Comparison of ENCODE assay signal across 31 mouse cellular contexts in genomic region chr6:56376359-56376758, GRCm38 (mm10).
"Had no signal": no experiment of that assay in that cellular context is flagged by ENCODE, and none has a peak within 500 bp of the region (broad histone marks: within the 10 kb centered on the region; RNA-seq: fewer than 3 reads in every experiment).

No protein-coding gene starts in this region.

- H3K9me3 ChIP-seq: limb, embryonic 10.5 days; limb, embryonic 12.5 days; limb, embryonic 13.5 days; limb, embryonic 15.5 days; liver, embryonic 12.5 days; liver, embryonic 13.5 days; liver, embryonic 15.5 days; lung, embryonic 15.5 days; midbrain, embryonic 10.5 days; midbrain, embryonic 12.5 days; midbrain, embryonic 13.5 days; midbrain, embryonic 15.5 days; neural tube, embryonic 12.5 days had no signal

- H3K4me2 ChIP-seq: limb, embryonic 12.5 days; limb, embryonic 13.5 days; limb, embryonic 15.5 days; liver, embryonic 11.5 days; liver, embryonic 12.5 days; liver, embryonic 13.5 days; liver, embryonic 15.5 days; lung, embryonic 14.5 days; lung, embryonic 15.5 days; midbrain, embryonic 11.5 days; midbrain, embryonic 12.5 days; midbrain, embryonic 13.5 days; midbrain, embryonic 15.5 days; neural tube, embryonic 12.5 days had no signal

- H3K27me3 ChIP-seq: limb, embryonic 12.5 days; limb, embryonic 13.5 days; limb, embryonic 15.5 days; liver, embryonic 12.5 days; liver, embryonic 13.5 days; liver, embryonic 15.5 days; lung, embryonic 15.5 days; megakaryocyte, embryonic 14.5 days; midbrain, embryonic 12.5 days; midbrain, embryonic 13.5 days; midbrain, embryonic 15.5 days; neural tube, embryonic 12.5 days had no signal

- DNase-seq: left cerebral cortex, postnatal 4 days; liver; liver, embryonic 13.5 days; liver, postnatal 0 days; lung, adult 18-20 months; lung, adult 2 months; lung, embryonic 14.5 days; lung, postnatal 10 days; lung, postnatal 14 days; lung, postnatal 36 days; lung, postnatal 4 days; midbrain, embryonic 14.5 days had no signal

- H3K9ac ChIP-seq: limb, embryonic 12.5 days; limb, embryonic 13.5 days; limb, embryonic 15.5 days; liver, embryonic 12.5 days; liver, embryonic 13.5 days; liver, embryonic 14.5 days; liver, embryonic 15.5 days; liver, postnatal 0 days; lung, embryonic 14.5 days; lung, embryonic 15.5 days; midbrain, embryonic 12.5 days; midbrain, embryonic 13.5 days; midbrain, embryonic 15.5 days; neural tube, embryonic 12.5 days had no signal

- H3K4me1 ChIP-seq: limb, embryonic 10.5 days; limb, embryonic 12.5 days; limb, embryonic 13.5 days; limb, embryonic 15.5 days; liver, embryonic 12.5 days; liver, embryonic 15.5 days; lung, embryonic 15.5 days; megakaryocyte, embryonic 14.5 days; midbrain, embryonic 10.5 days; midbrain, embryonic 12.5 days had no signal

- H3K4me3 ChIP-seq: limb, embryonic 10.5 days; limb, embryonic 12.5 days; limb, embryonic 13.5 days; limb, embryonic 15.5 days; liver, embryonic 12.5 days; liver, embryonic 13.5 days; liver, embryonic 15.5 days; lung, embryonic 15.5 days; megakaryocyte, embryonic 14.5 days; midbrain, embryonic 10.5 days; midbrain, embryonic 12.5 days; midbrain, embryonic 13.5 days; midbrain, embryonic 15.5 days; neural tube, embryonic 12.5 days had no signal

- ATAC-seq: liver, embryonic 12.5 days; liver, postnatal 0 days; lung, postnatal 0 days; midbrain, embryonic 13.5 days; midbrain, embryonic 15.5 days; midbrain, embryonic 16.5 days had no signal

- H3K27ac ChIP-seq: limb, embryonic 10.5 days; limb, embryonic 12.5 days; limb, embryonic 13.5 days; limb, embryonic 15.5 days; liver, embryonic 12.5 days; liver, embryonic 13.5 days; liver, embryonic 14.5 days; liver, embryonic 15.5 days; lung, embryonic 15.5 days; macrophage; midbrain, embryonic 10.5 days; midbrain, embryonic 12.5 days; midbrain, embryonic 13.5 days; midbrain, embryonic 15.5 days; neural tube, embryonic 12.5 days had no signal

- H3K36me3 ChIP-seq: limb, embryonic 10.5 days; limb, embryonic 12.5 days; limb, embryonic 13.5 days; limb, embryonic 15.5 days; liver, embryonic 12.5 days; liver, embryonic 13.5 days; liver, embryonic 15.5 days; lung, embryonic 15.5 days; midbrain, embryonic 10.5 days; midbrain, embryonic 12.5 days; midbrain, embryonic 13.5 days; midbrain, embryonic 15.5 days; neural tube, embryonic 12.5 days had no signal
